Mouse (Mus musculus) intestine, embryonic 15.5 days (tissue): ENCODE measurements around the gene Gatad2b. TPM values are rescaled to one million over a fixed set of nuclear protein-coding genes. Genes with fewer than 3 reads are reported as not detected.
"Not testable (repeated sequence)": the region's sequence is repeated elsewhere in the genome, so short reads cannot be mapped to it uniquely, and the experiment has no call there.

Experiments
- ATAC-seq: fragments of 200-750 bp; cut with Nextera tagmentation; 2 replicates; pipeline ENCODE4 v1.8.0; 2017; ENCODE audit warnings: moderate TSS enrichment, moderate library complexity
- H3K27ac ChIP-seq: fragments of 300-500 bp; sonication (generic); 2 replicates; pipeline ENCODE4 v1.5.1; 2015; ENCODE audit warnings: mild to moderate bottlenecking, inconsistent platforms
- H3K27me3 ChIP-seq: fragments of 300-500 bp; sonication (generic); replicated peaks from 2 replicates; pipeline ENCODE4 v1.6.1; 2015; ENCODE audit warnings: inconsistent platforms
- H3K36me3 ChIP-seq: fragments of 300-500 bp; sonication (generic); 2 replicates; pipeline ENCODE4 v1.6.1; 2015; ENCODE audit warnings: inconsistent platforms
- H3K4me1 ChIP-seq: fragments of 300-500 bp; sonication (generic); replicated peaks from 2 replicates; pipeline ENCODE4 v1.6.1; 2015; ENCODE audit warnings: inconsistent platforms
- H3K4me2 ChIP-seq: fragments of 300-500 bp; sonication (generic); replicated peaks from 2 replicates; pipeline ENCODE4 v1.6.1; 2015; ENCODE audit warnings: mild to moderate bottlenecking, inconsistent platforms
- H3K4me3 ChIP-seq: fragments of 300-500 bp; sonication (generic); replicated peaks from 2 replicates; pipeline ENCODE4 v1.5.1; 2015; ENCODE audit warnings: inconsistent platforms
- H3K9ac ChIP-seq: fragments of 300-500 bp; sonication (generic); 2 replicates; pipeline ENCODE4 v1.6.1; 2015; ENCODE audit warnings: inconsistent platforms
- H3K9me3 ChIP-seq: fragments of 300-500 bp; sonication (generic); 2 replicates; pipeline ENCODE4 v1.6.1; 2016; ENCODE audit warnings: inconsistent platforms
- WGBS: fragments of 180-500 bp; shearing (Covaris S2); methylation state at CpG from one replicate; pipeline ENCODE4 v1.1.7; 2015; 5-methylcytosine and 5-hydroxymethylcytosine counted together
- polyA plus RNA-seq: library from polyadenylated mRNA; unstranded; fragments of >200 nt; fragmentation: Nextera tagmentation; extraction: Ambion mirVana; gene quantifications from 2 replicates; pipeline ENCODE4 v1.2.1, GENCODE M21; 2015

Gene Gatad2b
- polyA plus RNA-seq, 1 experiment from 2014 or later, result 9.0 TPM

- Histone ChIP-seq H3K4me1 (no peaks in the 10 kb centered on the region), H3K4me3 (no peak overlapping the region)
These were observed 45.2 kb downstream of the Gatad2b start for GRCm38 (mm10) chr3:90338190-90338589.

GRCm38 (mm10) chr3:90340177-90340576 is 47.2 kb downstream of the Gatad2b start:
- Histone ChIP-seq H3K4me2 (no peak overlapping the region), H3K9me3 (no peaks in the 10 kb centered on the region), H3K4me3 (no peak overlapping the region), H3K27ac (no peak overlapping the region), H3K27me3 (no peaks in the 10 kb centered on the region), H3K36me3 (0 out of 2 replicates have a peak, but pooled peaks cover 9% of the 10 kb centered on the region), H3K9ac (no peak overlapping the region), H3K4me1 (no peaks in the 10 kb centered on the region)
- no peak for ATAC-seq

More at GRCm38 (mm10) chr3:90338190-90338589, 45.2 kb downstream of the Gatad2b start:
- ATAC-seq, result no peak
- Histone ChIP-seq H3K27me3 (no peaks in the 10 kb centered on the region), H3K36me3 (0 out of 2 replicates have a peak, but pooled peaks cover 9% of the 10 kb centered on the region), H3K27ac (no peak overlapping the region), H3K9ac (no peak overlapping the region), H3K9me3 (no peaks in the 10 kb centered on the region), H3K4me2 (no peak overlapping the region)
- WGBS, result 84% methylated on average over 3 of the region's 3 CpGs

GRCm38 (mm10) chr3:90342853-90343252 is 49.9 kb downstream of the Gatad2b start:
- H3K27ac ChIP-seq, H3K4me2 ChIP-seq, H3K27me3 ChIP-seq, H3K4me3 ChIP-seq, H3K36me3 ChIP-seq, H3K9me3 ChIP-seq, H3K4me1 ChIP-seq, H3K9ac ChIP-seq, ATAC-seq: not testable (repeated sequence)
- WGBS, result 65% methylated on average over 2 of the region's 2 CpGs

GRCm38 (mm10) chr3:90347847-90348246 is 54.9 kb downstream of the Gatad2b start:
- no peak for ATAC-seq
- H3K9me3 ChIP-seq, result no peaks in the 10 kb centered on the region

GRCm38 (mm10) chr3:90357959-90358358 is 65.0 kb downstream of the Gatad2b start:
- WGBS, result 91% methylated on average over 7 of the region's 7 CpGs
- no peak for ATAC-seq

More at GRCm38 (mm10) chr3:90347847-90348246, 54.9 kb downstream of the Gatad2b start:
- Histone ChIP-seq H3K27ac (no peak overlapping the region), H3K36me3 (peaks cover 18% of the 10 kb centered on the region), H3K4me1 (no peaks in the 10 kb centered on the region), H3K27me3 (no peaks in the 10 kb centered on the region), H3K4me2 (no peak overlapping the region), H3K9ac (no peak overlapping the region), H3K4me3 (no peak overlapping the region)
- WGBS, result 96% methylated on average over 4 of the region's 4 CpGs

GRCm38 (mm10) chr3:90359230-90359629 is 66.3 kb downstream of the Gatad2b start:
- 78% methylated on average over 1 of the region's 1 CpGs for WGBS
- H3K9me3 ChIP-seq, result no peaks in the 10 kb centered on the region

More at GRCm38 (mm10) chr3:90357959-90358358, 65.0 kb downstream of the Gatad2b start:
- Histone ChIP-seq H3K27me3 (no peaks in the 10 kb centered on the region), H3K27ac (no peak overlapping the region), H3K4me1 (no peaks in the 10 kb centered on the region), H3K4me3 (no peak overlapping the region), H3K4me2 (no peak overlapping the region), H3K9me3 (no peaks in the 10 kb centered on the region), H3K9ac (no peak overlapping the region), H3K36me3 (peaks cover 13% of the 10 kb centered on the region)

GRCm38 (mm10) chr3:90361476-90361875 is 68.5 kb downstream of the Gatad2b start:
- Histone ChIP-seq H3K4me2 (no peak overlapping the region), H3K4me1 (no peaks in the 10 kb centered on the region), H3K36me3 (no peaks in the 10 kb centered on the region), H3K4me3 (no peak overlapping the region), H3K9me3 (no peaks in the 10 kb centered on the region), H3K27ac (no peak overlapping the region), H3K9ac (no peak overlapping the region), H3K27me3 (no peaks in the 10 kb centered on the region)
- 77% methylated on average over 4 of the region's 4 CpGs for WGBS
- ATAC-seq, result no peak

More at GRCm38 (mm10) chr3:90359230-90359629, 66.3 kb downstream of the Gatad2b start:
- ATAC-seq, result no peak
- Histone ChIP-seq H3K4me3 (no peak overlapping the region), H3K27ac (no peak overlapping the region), H3K4me2 (no peak overlapping the region), H3K27me3 (no peaks in the 10 kb centered on the region), H3K36me3 (peaks cover 9% of the 10 kb centered on the region), H3K4me1 (no peaks in the 10 kb centered on the region), H3K9ac (no peak overlapping the region)

GRCm38 (mm10) chr3:90362346-90362745 is 69.4 kb downstream of the Gatad2b start:
- H3K27ac ChIP-seq, result no peak overlapping the region
- ATAC-seq, result no peak
- 81% methylated on average over 2 of the region's 2 CpGs for WGBS
- no peaks in the 10 kb centered on the region for H3K4me1 ChIP-seq
- H3K4me2 ChIP-seq, result no peak overlapping the region
- H3K4me3 ChIP-seq, result no peak overlapping the region
- H3K9me3 ChIP-seq, result no peaks in the 10 kb centered on the region
- no peaks in the 10 kb centered on the region for H3K27me3 ChIP-seq
- H3K9ac ChIP-seq, result no peak overlapping the region
- H3K36me3 ChIP-seq, result no peaks in the 10 kb centered on the region

GRCm38 (mm10) chr3:90367001-90367632 is 74.1 kb downstream of the Gatad2b start:
- H3K9me3 ChIP-seq, result no peaks in the 10 kb centered on the region
- no peaks in the 10 kb centered on the region for H3K4me1 ChIP-seq
- no peaks in the 10 kb centered on the region for H3K27me3 ChIP-seq
- H3K36me3 ChIP-seq, result no peaks in the 10 kb centered on the region
- no peak overlapping the region for H3K9ac ChIP-seq
- H3K4me3 ChIP-seq, result no peak overlapping the region
- H3K27ac ChIP-seq, result no peak overlapping the region
- H3K4me2 ChIP-seq, result no peak overlapping the region
- 78% methylated on average over 5 of the region's 5 CpGs for WGBS
- peak; percentile 94 for ATAC-seq

- no peak overlapping the region for H3K4me3 ChIP-seq
- H3K4me1 ChIP-seq, result no peaks in the 10 kb centered on the region
- H3K9me3 ChIP-seq, result no peaks in the 10 kb centered on the region
- no peaks in the 10 kb centered on the region for H3K36me3 ChIP-seq
- H3K4me2 ChIP-seq, result no peak overlapping the region
- no peak overlapping the region for H3K9ac ChIP-seq
- WGBS, result 28% methylated on average over 2 of the region's 2 CpGs
- no peaks in the 10 kb centered on the region for H3K27me3 ChIP-seq
- H3K27ac ChIP-seq, result no peak overlapping the region
- ATAC-seq, result no peak
These were observed 76.1 kb downstream of the Gatad2b start for GRCm38 (mm10) chr3:90369041-90369440.

- H3K4me1 ChIP-seq, result peaks cover 4% of the 10 kb centered on the region; the same call in 1 of the 2 replicates
- H3K36me3 ChIP-seq, result no peaks in the 10 kb centered on the region
- no peaks in the 10 kb centered on the region for H3K27me3 ChIP-seq
- no peaks in the 10 kb centered on the region for H3K9me3 ChIP-seq
- no peak overlapping the region for H3K4me3 ChIP-seq
- no peak overlapping the region for H3K9ac ChIP-seq
- no peak for ATAC-seq
- no peak overlapping the region for H3K4me2 ChIP-seq
- H3K27ac ChIP-seq, result no peak overlapping the region
- 71% methylated on average over 7 of the region's 7 CpGs for WGBS
These were observed 78.9 kb downstream of the Gatad2b start for GRCm38 (mm10) chr3:90371857-90372256.

- no peaks in the 10 kb centered on the region for H3K9me3 ChIP-seq
- ATAC-seq, result no peak
- peaks cover 4% of the 10 kb centered on the region; the same call in 1 of the 2 replicates for H3K4me1 ChIP-seq
- H3K4me3 ChIP-seq, result no peak overlapping the region
- H3K27me3 ChIP-seq, result no peaks in the 10 kb centered on the region
- WGBS, result 65% methylated on average over 5 of the region's 5 CpGs
- no peaks in the 10 kb centered on the region for H3K36me3 ChIP-seq
- H3K9ac ChIP-seq, result no peak overlapping the region
- no peak overlapping the region for H3K4me2 ChIP-seq
- no peak overlapping the region for H3K27ac ChIP-seq
These were observed 79.8 kb downstream of the Gatad2b start for GRCm38 (mm10) chr3:90372817-90373216.

GRCm38 (mm10) chr3:90373432-90374028 is 80.6 kb downstream of the Gatad2b start:
- ATAC-seq, result peak; percentile 70
- no peak overlapping the region for H3K4me2 ChIP-seq
- H3K27me3 ChIP-seq, result no peaks in the 10 kb centered on the region
- no peak overlapping the region for H3K9ac ChIP-seq
- no peaks in the 10 kb centered on the region for H3K9me3 ChIP-seq
- H3K4me3 ChIP-seq, result no peak overlapping the region
- no peak overlapping the region for H3K27ac ChIP-seq
- WGBS, result 26% methylated on average over 4 of the region's 4 CpGs
- H3K36me3 ChIP-seq, result no peaks in the 10 kb centered on the region
- H3K4me1 ChIP-seq, result peaks cover 4% of the 10 kb centered on the region; the same call in 1 of the 2 replicates
